In the genomic region with DNA sequence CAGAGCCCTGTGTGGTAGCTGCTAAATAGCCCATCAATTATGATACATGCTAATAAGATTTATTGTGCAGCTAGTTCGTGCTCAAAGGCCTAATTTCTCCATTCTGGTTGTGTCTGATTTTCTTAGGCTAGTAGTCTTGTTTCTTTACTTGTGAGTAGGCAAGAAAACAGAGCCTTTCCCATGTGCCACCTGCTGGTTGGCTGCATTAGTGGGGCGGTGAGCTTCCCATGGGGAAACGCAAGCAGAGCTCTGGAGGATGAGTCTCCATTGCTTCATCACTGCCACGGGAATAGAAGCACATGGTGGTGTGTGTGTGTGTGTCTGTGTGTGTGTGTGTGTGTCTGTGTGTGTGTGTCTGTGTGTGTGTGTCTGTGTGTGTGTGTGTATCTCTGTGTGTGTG, we compare ENCODE assay signal across 8 mouse cellular contexts.
A peak's percentile ranks its signal among the peaks of the same experiment; 100 is the strongest.
DNase-seq lines count a peak whose midpoint lies in the region; ATAC-seq lines count a peak whose summit lies in the region.

No protein-coding gene starts in this region.

- no peaks in the 10 kb centered on the region for H3K4me1 ChIP-seq in limb, embryonic 11.5 days (ENCODE audit: control insufficient read depth, insufficient read depth, low read length)
- H3K4me1 ChIP-seq in limb, embryonic 10.5 days, result peaks cover 13% of the 10 kb centered on the region

- no peak overlapping the region for H3K27ac ChIP-seq in limb, embryonic 11.5 days (replicated peaks; ENCODE audit: low read depth, low read length)
- H3K27ac ChIP-seq in limb, embryonic 10.5 days, result no peak overlapping the region

- DNase-seq in limb, embryonic 11.5 days (ENCODE audit: low spot score), result peak; percentile 37
- no peak for DNase-seq in limb, embryonic 10.5 days (ENCODE audit: low spot score)
- peak; percentile 73 for DNase-seq in adrenal gland, adult 2 months
- peak; percentile 27 to 53 for DNase-seq in layer of hippocampus, adult 18-20 months (ENCODE audit: low spot score in 2 of 2)
- DNase-seq in retina, postnatal 1 day, result peak; percentile 30
- no peak for DNase-seq in thymus, postnatal 14 days
- DNase-seq in spleen, adult 18-20 months, result no peak

- ATAC-seq in limb, embryonic 11.5 days (ENCODE audit: insufficient number of reproducible peaks, low FRiP score, low TSS enrichment, low read depth), result no peak
- ATAC-seq in frontal cortex, adult (ENCODE audit: low TSS enrichment), result peak; percentile 96

- H3K36me3 ChIP-seq in limb, embryonic 11.5 days (ENCODE audit: control insufficient read depth, insufficient read depth, low read length), result no peaks in the 10 kb centered on the region
- H3K36me3 ChIP-seq in limb, embryonic 10.5 days, result no peaks in the 10 kb centered on the region

- no peak overlapping the region for H3K4me3 ChIP-seq in limb, embryonic 11.5 days (ENCODE audit: low read depth, low read length)
- no peak overlapping the region for H3K4me3 ChIP-seq in limb, embryonic 10.5 days

- WGBS in limb, embryonic 11.5 days, result 66% methylated on average over 4 of the region's 4 CpGs
- WGBS in limb, embryonic 10.5 days, result 74% methylated on average over 4 of the region's 4 CpGs

- H3K27me3 ChIP-seq in limb, embryonic 11.5 days (ENCODE audit: control insufficient read depth, insufficient read depth, low read length), result no peaks in the 10 kb centered on the region
- no peaks in the 10 kb centered on the region for H3K27me3 ChIP-seq in limb, embryonic 10.5 days (ENCODE audit: low read depth, poor library complexity, severe bottlenecking)

- H3K4me2 ChIP-seq in limb, embryonic 11.5 days (ENCODE audit: low read depth, severe bottlenecking), result no peak overlapping the region

- H3K9ac ChIP-seq in limb, embryonic 11.5 days (ENCODE audit: low read length), result no peak overlapping the region

- H3K9me3 ChIP-seq in limb, embryonic 11.5 days (ENCODE audit: control insufficient read depth, low read length), result no peaks in the 10 kb centered on the region
- H3K9me3 ChIP-seq in limb, embryonic 10.5 days (replicated peaks), result no peaks in the 10 kb centered on the region

Comparison
In these comparisons a context has a peak if more than half of its experiments do, and no peak if none do; other contexts are left out.
1. DNase-seq: peak in limb, embryonic 11.5 days (single experiment), adrenal gland, adult 2 months (single experiment), layer of hippocampus, adult 18-20 months (2 of 2) and retina, postnatal 1 day (single experiment); none in limb, embryonic 10.5 days (single experiment), thymus, postnatal 14 days (single experiment) and spleen, adult 18-20 months (0 of 2).